Mouse (Mus musculus): Measurements from ENCODE around the gene Dusp18. TPM values are rescaled to one million over a fixed set of nuclear protein-coding genes. Genes with fewer than 3 reads are reported as not detected.
"Not testable (repeated sequence)": the region's sequence is repeated elsewhere in the genome, so short reads cannot be mapped to it uniquely, and the experiment has no call there.

The Dusp18 gene
- polyA plus RNA-seq, 1 experiment from 2014 or later, result 0.95 TPM

DNA sequence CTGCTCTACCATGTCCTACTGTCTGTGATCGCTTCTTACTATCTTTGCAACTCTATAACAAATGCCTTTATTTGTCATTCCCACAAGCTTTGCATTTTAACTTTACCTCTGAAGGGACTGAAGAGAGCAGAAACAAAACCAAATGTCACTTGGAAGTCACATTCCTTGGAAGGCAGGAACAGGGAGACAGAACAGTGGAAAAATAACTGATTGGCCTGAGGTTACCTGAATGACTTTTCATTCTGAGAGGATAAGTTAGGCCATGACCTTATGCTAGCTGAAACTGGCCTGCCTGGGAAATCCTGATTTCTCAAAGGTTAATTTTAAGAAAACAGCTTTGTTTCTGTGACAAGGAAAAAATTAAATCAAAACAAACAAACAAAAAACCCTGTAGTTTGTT, 893 bp downstream of the Dusp18 start:
- Histone ChIP-seq H3K27me3 (replicated peaks) (peaks cover 5% of the 10 kb centered on the region; the same call in 1 of the 2 replicates), H3K36me3 (no peaks in the 10 kb centered on the region), H3K27ac (no peak overlapping the region), H3K4me3 (no peak overlapping the region), H3K4me1 (peaks cover 15% of the 10 kb centered on the region), H3K9ac (no peak overlapping the region), H3K4me2 (no peak overlapping the region), H3K9me3 (replicated peaks) (no peaks in the 10 kb centered on the region)
- no peak for ATAC-seq
- WGBS (ENCODE audit: insufficient replicate concordance), result 95% methylated on average over 1 of the region's 1 CpGs

GRCm38 (mm10) chr11:3900296-3900695, 5.3 kb downstream of the Dusp18 start:
- peaks cover 4% of the 10 kb centered on the region for H3K4me1 ChIP-seq
- ATAC-seq, result no peak
- H3K36me3 ChIP-seq, result no peaks in the 10 kb centered on the region
- H3K27me3 ChIP-seq (replicated peaks), result no peaks in the 10 kb centered on the region
- no peak overlapping the region for H3K27ac ChIP-seq
- no peak overlapping the region for H3K9ac ChIP-seq
- no peaks in the 10 kb centered on the region for H3K9me3 ChIP-seq (replicated peaks)
- WGBS (ENCODE audit: insufficient replicate concordance), result 59% methylated on average over 6 of the region's 6 CpGs
- H3K4me2 ChIP-seq, result no peak overlapping the region
- H3K4me3 ChIP-seq, result no peak overlapping the region

DNA sequence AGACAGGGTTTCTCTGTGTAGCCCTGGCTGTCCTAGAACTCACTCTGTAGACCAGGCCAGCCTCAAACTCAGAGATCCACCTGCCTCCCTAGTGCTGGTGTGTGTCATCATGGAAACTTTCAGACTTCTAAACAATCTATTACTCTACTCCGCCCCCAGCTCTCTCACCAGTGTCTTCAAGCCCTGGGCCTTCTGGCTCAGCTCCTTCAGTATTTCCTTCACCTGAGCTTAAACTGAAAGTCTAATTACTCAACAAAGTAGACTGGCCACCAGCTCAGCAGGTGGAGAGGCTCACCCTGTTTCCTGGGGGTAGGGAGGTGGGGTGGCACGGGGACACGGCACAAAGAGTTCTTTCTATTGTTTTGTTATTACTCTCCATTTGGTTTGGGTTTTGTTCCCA, 7.5 kb downstream of the Dusp18 start:
- H3K9me3 ChIP-seq (replicated peaks), result no peaks in the 10 kb centered on the region
- WGBS (ENCODE audit: insufficient replicate concordance), result 79% methylated on average over 3 of the region's 3 CpGs
- H3K36me3 ChIP-seq, result no peaks in the 10 kb centered on the region
- no peak overlapping the region for H3K4me2 ChIP-seq
- H3K4me1 ChIP-seq, result no peaks in the 10 kb centered on the region
- no peak for ATAC-seq
- H3K27ac ChIP-seq, result no peak overlapping the region
- H3K9ac ChIP-seq, result no peak overlapping the region
- no peak overlapping the region for H3K4me3 ChIP-seq
- H3K27me3 ChIP-seq (replicated peaks), result no peaks in the 10 kb centered on the region

- Histone ChIP-seq H3K4me2 (no peak overlapping the region), H3K9ac (no peak overlapping the region), H3K9me3 (replicated peaks) (no peaks in the 10 kb centered on the region), H3K4me1 (no peaks in the 10 kb centered on the region), H3K27me3 (replicated peaks) (no peaks in the 10 kb centered on the region), H3K36me3 (no peaks in the 10 kb centered on the region), H3K4me3 (no peak overlapping the region), H3K27ac (no peak overlapping the region)
- ATAC-seq, result no peak
- 67% methylated on average over 5 of the region's 5 CpGs for WGBS (ENCODE audit: insufficient replicate concordance)
These were observed 8.0 kb downstream of the Dusp18 start for GRCm38 (mm10) chr11:3903046-3903445.

DNA sequence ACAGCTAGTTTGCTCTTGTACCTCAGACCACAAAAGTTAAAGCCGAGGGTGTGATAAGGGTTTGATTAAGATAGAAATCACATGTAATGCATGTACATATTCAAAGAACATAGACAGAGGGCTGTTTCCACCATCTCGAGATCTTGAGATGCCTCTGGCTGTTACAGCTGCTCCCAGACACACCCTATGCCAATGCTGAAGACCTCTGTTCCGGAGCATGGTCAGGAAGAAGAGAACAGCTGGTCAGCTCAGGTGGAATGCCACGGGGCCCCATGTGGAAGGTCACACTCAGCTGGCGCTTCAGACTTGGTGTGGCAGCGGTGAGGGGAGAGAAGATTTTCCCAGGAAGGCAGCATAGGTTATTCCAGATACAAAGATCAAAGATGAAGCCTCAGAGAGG, 9.6 kb downstream of the Dusp18 start:
- 69% methylated on average over 6 of the region's 6 CpGs for WGBS (ENCODE audit: insufficient replicate concordance)
- no peak overlapping the region for H3K9ac ChIP-seq
- no peaks in the 10 kb centered on the region for H3K9me3 ChIP-seq (replicated peaks)
- no peak for ATAC-seq
- H3K36me3 ChIP-seq, result no peaks in the 10 kb centered on the region
- H3K4me3 ChIP-seq, result no peak overlapping the region
- H3K27ac ChIP-seq, result no peak overlapping the region
- no peaks in the 10 kb centered on the region for H3K27me3 ChIP-seq (replicated peaks)
- no peaks in the 10 kb centered on the region for H3K4me1 ChIP-seq
- no peak overlapping the region for H3K4me2 ChIP-seq

GRCm38 (mm10) chr11:3905446-3905845, 10.4 kb downstream of the Dusp18 start:
- WGBS (ENCODE audit: insufficient replicate concordance), result 92% methylated on average over 1 of the region's 1 CpGs
- H3K4me1 ChIP-seq, result no peaks in the 10 kb centered on the region
- no peaks in the 10 kb centered on the region for H3K27me3 ChIP-seq (replicated peaks)
- H3K36me3 ChIP-seq, result no peaks in the 10 kb centered on the region
- H3K9ac ChIP-seq, result no peak overlapping the region
- no peak overlapping the region for H3K4me2 ChIP-seq
- H3K4me3 ChIP-seq, result no peak overlapping the region
- ATAC-seq, result no peak
- H3K9me3 ChIP-seq (replicated peaks), result no peaks in the 10 kb centered on the region
- no peak overlapping the region for H3K27ac ChIP-seq

- no peak overlapping the region for H3K9ac ChIP-seq
- H3K27me3 ChIP-seq (replicated peaks), result peaks cover 36% of the 10 kb centered on the region
- no peak overlapping the region for H3K4me3 ChIP-seq
- no peak overlapping the region for H3K4me2 ChIP-seq
- 61% methylated on average over 4 of the region's 4 CpGs for whole genome bisulfite sequencing (ENCODE audit: insufficient replicate concordance)
- H3K9me3 ChIP-seq (replicated peaks), result no peaks in the 10 kb centered on the region
- H3K27ac ChIP-seq, result no peak overlapping the region
- H3K36me3 ChIP-seq, result no peaks in the 10 kb centered on the region
- ATAC-seq, result no peak
- peaks cover 19% of the 10 kb centered on the region for H3K4me1 ChIP-seq
These were observed 14.2 kb downstream of the Dusp18 start for GRCm38 (mm10) chr11:3909236-3909635.

DNA sequence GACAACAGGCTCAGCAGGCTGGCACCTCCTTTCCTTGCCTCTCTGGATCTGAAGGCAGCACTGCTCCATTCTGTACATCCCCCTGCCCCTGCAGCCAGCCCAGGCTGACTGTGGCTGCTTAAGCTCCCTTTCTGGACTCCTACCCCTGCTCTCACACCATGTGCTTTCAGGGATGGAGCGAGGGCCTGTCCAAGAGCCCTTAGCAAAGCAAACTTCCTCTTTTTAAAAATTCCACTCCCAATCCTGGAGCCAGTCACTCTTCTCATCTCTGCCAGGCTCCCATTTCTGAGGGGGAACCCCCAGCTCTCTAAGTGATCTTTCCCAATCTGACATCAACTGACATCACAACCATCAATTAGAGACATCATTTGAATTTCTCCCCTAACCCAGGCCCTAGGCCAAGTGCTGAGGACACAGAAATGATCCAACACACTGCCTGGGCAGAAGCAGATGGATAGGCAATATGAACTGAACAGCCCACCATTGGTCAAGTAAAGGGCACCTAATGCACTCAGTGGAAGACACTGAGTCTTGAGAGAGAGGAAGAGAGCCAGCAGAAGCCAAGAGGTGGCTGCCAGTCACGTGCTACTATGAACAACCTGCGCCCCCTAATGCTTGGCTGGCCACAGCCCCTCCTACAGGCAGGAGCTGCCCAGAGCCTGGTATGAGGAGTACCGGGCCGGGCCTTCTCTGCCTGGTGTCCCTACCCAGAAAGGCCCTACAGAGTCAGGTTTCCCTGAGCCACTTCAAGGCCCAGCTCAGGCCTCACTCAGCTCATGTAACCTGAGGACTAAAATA, 15.7 kb downstream of the Dusp18 start:
- no peaks in the 10 kb centered on the region for H3K36me3 ChIP-seq
- 43% methylated on average over 5 of the region's 5 CpGs for WGBS (ENCODE audit: insufficient replicate concordance)
- H3K27me3 ChIP-seq (replicated peaks), result peaks cover 45% of the 10 kb centered on the region
- H3K9ac ChIP-seq, result no peak overlapping the region
- H3K4me3 ChIP-seq, result no peak overlapping the region
- H3K9me3 ChIP-seq (replicated peaks), result no peaks in the 10 kb centered on the region
- ATAC-seq, result no peak
- peaks cover 22% of the 10 kb centered on the region for H3K4me1 ChIP-seq
- no peak overlapping the region for H3K27ac ChIP-seq
- no peak overlapping the region for H3K4me2 ChIP-seq

DNA sequence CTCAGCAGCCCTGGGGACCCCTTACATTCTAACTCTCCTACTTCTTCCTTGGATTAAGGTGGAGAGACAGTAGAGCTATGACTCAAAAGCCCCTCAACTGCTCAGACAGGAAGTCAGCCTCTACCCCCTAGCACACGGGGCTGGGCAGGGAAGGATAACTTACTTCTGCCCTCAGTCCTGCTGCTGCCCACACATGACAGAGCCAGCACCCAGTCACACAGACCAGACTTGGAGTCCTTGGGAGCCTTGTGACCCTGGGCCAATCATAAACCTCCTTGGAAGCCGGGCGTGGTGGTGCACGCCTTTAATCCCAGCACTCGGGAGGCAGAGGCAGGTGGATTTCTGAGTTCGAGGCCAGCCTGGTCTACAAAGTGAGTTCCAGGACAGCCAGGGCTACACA, 16.4 kb downstream of the Dusp18 start:
- not testable (repeated sequence) for ATAC-seq; H3K27ac ChIP-seq; H3K4me3 ChIP-seq; H3K9ac ChIP-seq; H3K9me3 ChIP-seq (replicated peaks); H3K36me3 ChIP-seq; H3K4me2 ChIP-seq
- 60% methylated on average over 6 of the region's 6 CpGs for WGBS (ENCODE audit: insufficient replicate concordance)
- peaks cover 51% of the 10 kb centered on the region for H3K27me3 ChIP-seq (replicated peaks)
- H3K4me1 ChIP-seq, result peaks cover 22% of the 10 kb centered on the region

- H3K9ac ChIP-seq, result no peak overlapping the region
- H3K4me3 ChIP-seq, result peak overlapping the region; percentile 57
These were observed 17.2 kb downstream of the Dusp18 start for GRCm38 (mm10) chr11:3912100-3912874.

DNA sequence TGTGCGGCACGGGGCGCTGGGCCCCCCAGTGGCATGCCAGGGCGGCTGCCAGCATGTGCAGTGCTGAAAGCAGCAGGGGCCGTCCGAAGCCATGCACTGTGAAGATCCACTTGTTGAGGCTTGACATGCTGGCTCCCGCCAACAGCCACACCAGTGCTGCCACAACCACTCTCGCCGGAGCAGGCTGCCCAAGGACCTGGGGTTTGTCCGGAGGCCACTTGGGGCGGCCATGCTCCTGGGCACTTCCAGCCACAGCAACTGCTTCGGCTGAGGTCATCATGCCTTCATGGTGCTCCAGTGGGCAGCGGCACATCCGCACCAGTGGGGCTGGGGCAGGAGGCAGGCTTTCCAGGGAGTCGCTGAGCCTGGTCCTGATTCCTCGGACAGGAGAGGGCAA, 17.8 kb downstream of the Dusp18 start:
- Histone ChIP-seq H3K36me3 (no peaks in the 10 kb centered on the region), H3K4me3 (peak overlapping the region; percentile 57), H3K9me3 (replicated peaks) (no peaks in the 10 kb centered on the region), H3K4me1 (peaks cover 22% of the 10 kb centered on the region), H3K27ac (no peak overlapping the region), H3K4me2 (peak overlapping the region; percentile 88), H3K27me3 (replicated peaks) (peaks cover 52% of the 10 kb centered on the region), H3K9ac (no peak overlapping the region)
- 9% methylated on average over 16 of the region's 16 CpGs for WGBS (ENCODE audit: insufficient replicate concordance)
- ATAC-seq, result no peak

More at GRCm38 (mm10) chr11:3912100-3912874, 17.2 kb downstream of the Dusp18 start:
- H3K27me3 ChIP-seq (replicated peaks), result peaks cover 52% of the 10 kb centered on the region
- no peak for ATAC-seq
- H3K27ac ChIP-seq, result no peak overlapping the region
- 36% methylated on average over 19 of the region's 19 CpGs for WGBS (ENCODE audit: insufficient replicate concordance)
- H3K9me3 ChIP-seq (replicated peaks), result no peaks in the 10 kb centered on the region
- H3K4me2 ChIP-seq, result peak overlapping the region; percentile 88
- H3K4me1 ChIP-seq, result peaks cover 22% of the 10 kb centered on the region
- H3K36me3 ChIP-seq, result no peaks in the 10 kb centered on the region

Data from liver, embryonic 12.5 days (tissue).